Mouse (Mus musculus): ENCODE results near the gene Cdk14. TPM values are rescaled to one million over a fixed set of nuclear protein-coding genes. Genes with fewer than 3 reads are reported as not detected.
A peak's percentile ranks its signal among the peaks of the same experiment; 100 is the strongest.

Cdk14 gene
- polyA plus RNA-seq, 1 experiment from 2014 or later: 21.8 TPM

DNA sequence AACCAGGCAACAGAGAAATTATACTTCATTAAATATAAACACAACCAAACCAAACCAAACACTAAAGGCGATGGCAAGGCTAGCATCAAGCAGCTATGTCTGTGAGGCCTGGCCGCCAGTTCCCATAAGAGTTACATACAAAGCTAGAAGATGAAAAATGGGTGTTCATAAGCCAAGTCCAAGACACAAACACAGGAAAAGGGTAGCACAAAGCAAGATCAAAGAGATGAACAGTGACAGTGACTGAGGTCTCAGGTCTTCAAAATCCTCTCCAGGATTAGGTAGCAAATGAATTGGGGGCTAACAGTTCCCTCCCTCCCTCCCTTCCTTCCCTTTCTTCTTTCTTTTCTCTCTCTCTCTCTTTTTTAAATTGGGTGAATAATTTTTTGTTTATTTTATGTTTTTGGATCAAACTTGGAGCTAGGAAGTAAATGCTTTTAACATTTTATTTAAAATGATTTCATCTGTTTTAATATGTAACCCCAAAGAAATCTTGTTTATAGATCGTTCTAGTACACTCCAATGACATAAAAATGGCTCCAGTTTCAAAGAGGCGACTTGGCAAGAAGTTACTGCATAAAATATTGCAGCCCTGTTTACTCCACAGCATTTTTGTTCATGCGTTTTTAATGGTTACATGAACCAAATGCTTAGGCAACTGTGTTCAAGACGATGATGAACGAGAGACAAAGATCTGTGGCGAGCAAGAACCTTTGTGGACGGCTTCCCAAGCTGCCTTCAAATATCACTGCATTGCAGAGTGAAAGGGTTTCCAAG, 568.0 kb downstream of the Cdk14 start:
- Histone ChIP-seq H3K4me2 (ENCODE audit: low read length) (no peak overlapping the region), H3K9ac (ENCODE audit: low read length) (no peak overlapping the region), H3K27me3 (ENCODE audit: control insufficient read depth, insufficient read depth, low read length) (no peaks in the 10 kb centered on the region), H3K9me3 (ENCODE audit: control insufficient read depth, low read length) (no peaks in the 10 kb centered on the region), H3K27ac (replicated peaks in 1 of 2; ENCODE audit: control insufficient read depth in 1 of 2, insufficient read depth in 1 of 2, low read depth in 2 of 2, low read length in 2 of 2) (no peak overlapping the region), H3K4me3 (ENCODE audit: control insufficient read depth in 1 of 2, insufficient read depth in 1 of 2, low read depth in 1 of 2, low read length in 2 of 2) (no peak overlapping the region), H3K4me1 (ENCODE audit: control insufficient read depth in 2 of 2, insufficient read depth in 2 of 2, low read length in 2 of 2) (no peaks in the 10 kb centered on the region), H3K36me3 (ENCODE audit: control insufficient read depth, insufficient read depth, low read length) (no peaks in the 10 kb centered on the region)
- ATAC-seq (ENCODE audit: insufficient number of reproducible peaks, insufficient read depth, low FRiP score, low read depth): no peak
- WGBS: 90% methylated on average over 9 of the region's 9 CpGs

DNA sequence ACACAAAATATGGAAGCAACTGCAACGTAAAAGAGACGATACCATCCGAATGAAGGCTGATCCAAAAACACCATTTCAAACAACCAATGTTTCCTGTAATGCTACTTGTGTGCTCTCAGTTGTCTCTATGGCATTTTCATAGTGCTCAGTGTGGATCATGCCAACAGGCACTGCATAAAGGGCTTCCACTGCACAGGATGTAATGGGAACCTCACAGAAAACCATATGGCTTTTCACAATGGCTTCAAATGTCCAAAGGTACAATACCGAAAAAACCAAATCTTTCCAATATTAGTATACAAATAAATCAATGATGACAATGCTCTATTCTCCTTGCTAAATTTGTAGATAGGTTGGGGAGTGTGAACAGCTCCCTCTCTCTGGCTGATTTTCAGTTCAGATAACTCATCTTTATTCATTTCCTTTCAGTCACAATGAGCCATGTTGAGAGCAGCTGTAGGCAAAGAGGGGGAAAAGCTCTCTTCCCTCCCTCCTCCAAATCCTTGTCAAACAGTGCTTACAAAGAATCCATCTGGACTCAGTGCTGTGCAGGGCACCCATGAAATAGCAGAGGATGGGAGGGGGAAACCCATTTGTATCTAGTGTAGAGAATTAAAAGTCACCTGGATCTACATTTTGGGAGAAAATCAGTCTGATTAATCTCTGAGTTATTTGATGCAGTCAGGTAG, 568.7 kb downstream of the Cdk14 start:
- 95% methylated on average over 4 of the region's 4 CpGs for WGBS
- Histone ChIP-seq H3K4me3 (ENCODE audit: control insufficient read depth in 1 of 2, insufficient read depth in 1 of 2, low read depth in 1 of 2, low read length in 2 of 2) (no peak overlapping the region), H3K4me2 (ENCODE audit: low read length) (no peak overlapping the region), H3K36me3 (ENCODE audit: control insufficient read depth, insufficient read depth, low read length) (no peaks in the 10 kb centered on the region), H3K27me3 (ENCODE audit: control insufficient read depth, insufficient read depth, low read length) (no peaks in the 10 kb centered on the region), H3K9me3 (ENCODE audit: control insufficient read depth, low read length) (no peaks in the 10 kb centered on the region), H3K27ac (replicated peaks in 1 of 2; ENCODE audit: control insufficient read depth in 1 of 2, insufficient read depth in 1 of 2, low read depth in 2 of 2, low read length in 2 of 2) (no peak overlapping the region), H3K9ac (ENCODE audit: low read length) (no peak overlapping the region), H3K4me1 (ENCODE audit: control insufficient read depth in 2 of 2, insufficient read depth in 2 of 2, low read length in 2 of 2) (no peaks in the 10 kb centered on the region)
- ATAC-seq (ENCODE audit: insufficient number of reproducible peaks, insufficient read depth, low FRiP score, low read depth): no peak

DNA sequence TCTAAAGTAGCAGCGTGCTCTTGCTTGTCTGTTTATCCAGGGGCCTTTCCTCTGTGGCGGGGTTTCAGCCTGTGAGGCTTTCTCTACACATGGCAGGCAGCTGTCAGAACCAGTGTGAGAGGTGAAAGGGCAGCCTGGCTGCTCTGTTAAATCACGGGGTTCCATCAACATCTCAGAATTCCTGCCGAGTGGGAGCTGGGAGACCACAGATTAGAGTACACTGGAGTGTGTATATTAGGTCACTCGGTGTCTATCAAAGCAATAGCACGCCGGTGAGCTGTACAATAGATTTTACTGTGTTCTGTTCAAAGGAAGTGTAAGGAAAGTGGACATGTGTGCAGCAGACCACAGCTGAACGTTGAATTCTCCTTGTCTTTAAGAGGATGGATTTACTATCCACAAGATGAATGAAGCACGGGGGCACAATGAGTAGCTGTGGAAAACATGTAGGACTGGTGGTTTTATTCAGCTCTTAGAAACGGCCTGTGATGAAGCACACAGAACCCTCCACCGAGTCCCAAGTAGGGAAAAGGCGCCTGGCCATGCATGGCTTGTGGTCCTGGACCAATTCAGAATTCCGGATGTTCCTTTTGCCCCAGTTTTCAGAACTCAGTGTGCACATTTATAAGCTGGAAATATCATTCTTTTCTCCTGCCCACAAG, 585.2 kb downstream of the Cdk14 start:
- H3K4me3 ChIP-seq (ENCODE audit: control insufficient read depth in 1 of 2, insufficient read depth in 1 of 2, low read depth in 1 of 2, low read length in 2 of 2): no peak overlapping the region
- H3K4me1 ChIP-seq (ENCODE audit: control insufficient read depth in 2 of 2, insufficient read depth in 2 of 2, low read length in 2 of 2): peaks cover 7 to 20% of the 10 kb centered on the region in 2 experiments
- no peak overlapping the region for H3K9ac ChIP-seq (ENCODE audit: low read length)
- no peaks in the 10 kb centered on the region for H3K27me3 ChIP-seq (ENCODE audit: control insufficient read depth, insufficient read depth, low read length)
- no peaks in the 10 kb centered on the region for H3K9me3 ChIP-seq (ENCODE audit: control insufficient read depth, low read length)
- ATAC-seq (ENCODE audit: insufficient number of reproducible peaks, insufficient read depth, low FRiP score, low read depth): no peak
- peak overlapping the region; percentile 6 to 7; a peak in 2 of 4 replicates for H3K27ac ChIP-seq (replicated peaks in 1 of 2; ENCODE audit: control insufficient read depth in 1 of 2, insufficient read depth in 1 of 2, low read depth in 2 of 2, low read length in 2 of 2)
- H3K36me3 ChIP-seq (ENCODE audit: control insufficient read depth, insufficient read depth, low read length): no peaks in the 10 kb centered on the region
- 31% methylated on average over 13 of the region's 13 CpGs for WGBS
- no peak overlapping the region for H3K4me2 ChIP-seq (ENCODE audit: low read length)

DNA sequence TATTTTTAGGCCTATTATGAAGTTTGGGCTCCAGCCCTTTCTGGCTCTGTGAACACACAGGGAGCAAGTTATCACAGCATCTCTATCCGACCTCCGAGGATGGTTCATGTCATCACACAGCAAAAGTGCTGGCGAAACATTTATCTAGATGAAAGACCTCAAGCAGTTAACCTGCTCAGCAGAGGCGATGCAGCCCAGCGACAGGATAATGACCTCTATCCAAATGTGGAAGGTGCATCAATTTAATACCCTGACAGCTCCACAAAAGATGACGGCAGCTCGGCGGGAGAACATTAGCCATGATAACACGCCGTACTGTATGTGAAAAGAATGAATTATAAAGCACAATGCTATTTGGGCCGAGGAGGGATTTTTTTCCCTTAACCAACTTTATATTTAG, 586.2 kb downstream of the Cdk14 start:
- Histone ChIP-seq H3K4me3 (ENCODE audit: control insufficient read depth in 1 of 2, insufficient read depth in 1 of 2, low read depth in 1 of 2, low read length in 2 of 2) (no peak overlapping the region), H3K9ac (ENCODE audit: low read length) (no peak overlapping the region), H3K9me3 (ENCODE audit: control insufficient read depth, low read length) (no peaks in the 10 kb centered on the region), H3K4me2 (ENCODE audit: low read length) (no peak overlapping the region), H3K27me3 (ENCODE audit: control insufficient read depth, insufficient read depth, low read length) (no peaks in the 10 kb centered on the region), H3K4me1 (ENCODE audit: control insufficient read depth in 2 of 2, insufficient read depth in 2 of 2, low read length in 2 of 2) (peaks cover 7 to 20% of the 10 kb centered on the region in 2 experiments), H3K36me3 (ENCODE audit: control insufficient read depth, insufficient read depth, low read length) (no peaks in the 10 kb centered on the region), H3K27ac (replicated peaks in 1 of 2; ENCODE audit: control insufficient read depth in 1 of 2, insufficient read depth in 1 of 2, low read depth in 2 of 2, low read length in 2 of 2) (no peak overlapping the region)
- no peak for ATAC-seq (ENCODE audit: insufficient number of reproducible peaks, insufficient read depth, low FRiP score, low read depth)
- 41% methylated on average over 11 of the region's 11 CpGs for WGBS

DNA sequence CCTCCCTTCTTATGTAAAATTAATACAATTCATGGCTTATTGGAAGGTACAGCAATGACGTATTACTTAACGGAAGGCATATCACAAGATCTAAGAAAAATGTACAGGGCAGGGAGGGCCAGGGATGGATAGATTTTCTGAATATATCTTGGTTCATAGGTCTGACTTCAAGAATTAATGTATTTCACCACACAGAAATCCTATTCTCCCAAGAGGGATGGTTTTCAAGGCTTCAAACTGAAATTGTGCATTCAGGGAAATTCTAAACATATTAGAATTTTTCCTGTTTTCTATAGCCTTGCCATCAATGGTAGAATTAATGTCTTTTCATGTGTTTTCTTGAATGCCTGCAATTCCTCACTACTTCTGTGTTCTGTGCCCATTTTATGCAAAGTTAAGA, 593.2 kb downstream of the Cdk14 start:
- H3K4me3 ChIP-seq (ENCODE audit: control insufficient read depth in 1 of 2, insufficient read depth in 1 of 2, low read depth in 1 of 2, low read length in 2 of 2): no peak overlapping the region
- no peak overlapping the region for H3K9ac ChIP-seq (ENCODE audit: low read length)
- H3K36me3 ChIP-seq (ENCODE audit: control insufficient read depth, insufficient read depth, low read length): no peaks in the 10 kb centered on the region
- ATAC-seq (ENCODE audit: insufficient number of reproducible peaks, insufficient read depth, low FRiP score, low read depth): no peak
- H3K27me3 ChIP-seq (ENCODE audit: control insufficient read depth, insufficient read depth, low read length): no peaks in the 10 kb centered on the region
- H3K4me2 ChIP-seq (ENCODE audit: low read length): no peak overlapping the region
- no peak overlapping the region for H3K27ac ChIP-seq (replicated peaks in 1 of 2; ENCODE audit: control insufficient read depth in 1 of 2, insufficient read depth in 1 of 2, low read depth in 2 of 2, low read length in 2 of 2)
- H3K4me1 ChIP-seq (ENCODE audit: control insufficient read depth in 2 of 2, insufficient read depth in 2 of 2, low read length in 2 of 2): no peaks in the 10 kb centered on the region
- WGBS: 94% methylated on average over 2 of the region's 2 CpGs
- no peaks in the 10 kb centered on the region for H3K9me3 ChIP-seq (ENCODE audit: control insufficient read depth, low read length)

DNA sequence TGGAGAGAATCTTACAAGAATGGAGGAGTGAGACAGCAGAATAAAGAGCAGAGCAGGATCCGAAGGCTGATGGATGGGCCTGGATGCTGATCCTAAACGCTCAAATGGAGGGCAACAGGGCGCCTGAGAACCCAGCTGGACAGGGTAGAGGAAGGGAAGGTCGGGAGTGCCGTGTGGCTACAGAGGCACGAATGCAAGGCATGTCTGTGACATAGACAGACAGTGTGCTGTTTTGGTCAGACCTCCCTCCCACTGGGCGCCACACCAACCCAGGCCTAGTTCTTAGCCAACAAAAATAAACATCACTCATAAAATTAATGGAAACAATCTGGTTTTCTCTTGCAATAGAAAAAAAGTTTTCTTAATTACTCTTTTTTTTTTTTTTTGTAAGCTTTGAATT, 594.2 kb downstream of the Cdk14 start:
- no peak for ATAC-seq (ENCODE audit: insufficient number of reproducible peaks, insufficient read depth, low FRiP score, low read depth)
- Histone ChIP-seq H3K36me3 (ENCODE audit: control insufficient read depth, insufficient read depth, low read length) (no peaks in the 10 kb centered on the region), H3K9me3 (ENCODE audit: control insufficient read depth, low read length) (no peaks in the 10 kb centered on the region), H3K9ac (ENCODE audit: low read length) (no peak overlapping the region), H3K27me3 (ENCODE audit: control insufficient read depth, insufficient read depth, low read length) (no peaks in the 10 kb centered on the region), H3K4me1 (ENCODE audit: control insufficient read depth in 2 of 2, insufficient read depth in 2 of 2, low read length in 2 of 2) (no peaks in the 10 kb centered on the region), H3K4me2 (ENCODE audit: low read length) (no peak overlapping the region), H3K27ac (replicated peaks in 1 of 2; ENCODE audit: control insufficient read depth in 1 of 2, insufficient read depth in 1 of 2, low read depth in 2 of 2, low read length in 2 of 2) (no peak overlapping the region), H3K4me3 (ENCODE audit: control insufficient read depth in 1 of 2, insufficient read depth in 1 of 2, low read depth in 1 of 2, low read length in 2 of 2) (no peak overlapping the region)
- WGBS: 69% methylated on average over 7 of the region's 7 CpGs

DNA sequence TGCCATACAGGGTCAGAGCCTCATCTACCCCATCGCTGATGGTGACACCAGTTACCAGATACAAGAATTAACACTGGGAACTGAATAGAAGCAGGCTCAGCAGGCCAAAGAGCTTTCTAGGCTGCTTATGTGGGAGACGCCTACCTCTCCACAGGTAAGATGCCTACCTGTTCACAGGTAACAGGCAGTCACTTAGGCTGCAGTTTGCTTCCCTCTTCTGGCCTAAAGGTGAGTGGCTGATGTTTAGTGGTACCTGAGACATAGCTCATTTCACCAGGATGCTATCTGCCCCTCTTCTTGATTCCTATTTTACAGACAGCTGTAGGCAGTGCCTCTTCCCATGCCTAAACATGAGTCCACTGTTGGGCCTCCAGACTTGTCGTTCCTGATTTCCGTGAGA, 595.0 kb downstream of the Cdk14 start:
- Histone ChIP-seq H3K4me1 (ENCODE audit: control insufficient read depth in 2 of 2, insufficient read depth in 2 of 2, low read length in 2 of 2) (no peaks in the 10 kb centered on the region), H3K27me3 (ENCODE audit: control insufficient read depth, insufficient read depth, low read length) (no peaks in the 10 kb centered on the region), H3K9me3 (ENCODE audit: control insufficient read depth, low read length) (no peaks in the 10 kb centered on the region), H3K4me2 (ENCODE audit: low read length) (no peak overlapping the region), H3K4me3 (ENCODE audit: control insufficient read depth in 1 of 2, insufficient read depth in 1 of 2, low read depth in 1 of 2, low read length in 2 of 2) (no peak overlapping the region), H3K36me3 (ENCODE audit: control insufficient read depth, insufficient read depth, low read length) (no peaks in the 10 kb centered on the region), H3K9ac (ENCODE audit: low read length) (no peak overlapping the region), H3K27ac (replicated peaks in 1 of 2; ENCODE audit: control insufficient read depth in 1 of 2, insufficient read depth in 1 of 2, low read depth in 2 of 2, low read length in 2 of 2) (no peak overlapping the region)
- 96% methylated on average over 4 of the region's 4 CpGs for WGBS
- ATAC-seq (ENCODE audit: insufficient number of reproducible peaks, insufficient read depth, low FRiP score, low read depth): no peak

Data from heart, embryonic 14.5 days (tissue).